Mouse (Mus musculus) embryonic fibroblast, embryonic 13.5 days (primary cell): ENCODE results near the gene Ankzf1. TPM values are rescaled to one million over a fixed set of nuclear protein-coding genes. Genes with fewer than 3 reads are reported as not detected.

Experiments used
- H3K27ac ChIP-seq: 2 replicates; pipeline ENCODE4 v1.5.1; 2012; ENCODE audit warnings: low read length, control low read depth, inconsistent platforms; ENCODE audit not compliant: insufficient read depth
- H3K4me1 ChIP-seq: 2 replicates; pipeline ENCODE4 v1.6.1; 2011; ENCODE audit warnings: low read length; ENCODE audit not compliant: control insufficient read depth, insufficient read depth
- H3K4me3 ChIP-seq: 2 replicates; pipeline ENCODE4 v1.5.1; 2011; ENCODE audit warnings: mild to moderate bottlenecking, control low read depth, low read length; ENCODE audit not compliant: insufficient read depth
- CTCF ChIP-seq: IDR thresholded peaks from 2 replicates; pipeline ENCODE4 v1.5.1; 2011; ENCODE audit warnings: mild to moderate bottlenecking, control low read depth, low read length, moderate library complexity, borderline replicate concordance; ENCODE audit not compliant: insufficient read depth
- POLR2A ChIP-seq: IDR thresholded peaks from 2 replicates; pipeline ENCODE4 v1.6.1; 2011; ENCODE audit warnings: low read depth, mild to moderate bottlenecking, control low read depth, low read length, moderate library complexity
- polyA plus RNA-seq: library from polyadenylated mRNA; stranded (reverse); fragments of >200 nt; gene quantifications from 2 replicates; pipeline ENCODE4 v1.2.4, GENCODE M21; 2011; ENCODE audit warnings: low read depth; ENCODE audit not compliant: missing spikeins, insufficient read length

The Ankzf1 gene
- polyA plus RNA-seq, 1 experiment: 15.6 TPM

GRCm38 (mm10) chr1:75160256-75160617 is 31.7 kb upstream of the Ankzf1 start:
- Histone ChIP-seq H3K4me1 (no peaks in the 10 kb centered on the region), H3K4me3 (no peak overlapping the region), H3K27ac (no peak overlapping the region)
- no peak for TF ChIP-seq CTCF
- no peak for TF ChIP-seq POLR2A

- Histone ChIP-seq H3K4me3 (peak overlapping the region; percentile 23), H3K27ac (no peak overlapping the region), H3K4me1 (no peaks in the 10 kb centered on the region; the same call in 1 of the 2 replicates)
- TF ChIP-seq CTCF (no peak), POLR2A (no peak)
Observed at GRCm38 (mm10) chr1:75168093-75168471, 23.9 kb upstream of the Ankzf1 start.

- Histone ChIP-seq H3K4me3 (peak within 1 kb of the TSS; percentile 71), H3K4me1 (no peaks in the 10 kb centered on the region; the same call in 1 of the 2 replicates), H3K27ac (no peak within 1 kb of the TSS)
- TF ChIP-seq CTCF (no peak), POLR2A (peak; percentile 86)
Observed at GRCm38 (mm10) chr1:75168472-75169464, 23.2 kb upstream of the Ankzf1 start, which contains the start of gene Zfand2b. Zfand2b (plus strand) TSS chr1:75168646.

- TF ChIP-seq POLR2A (no peak), CTCF (no peak)
- no peak overlapping the region; the same call in 1 of the 2 replicates for H3K27ac ChIP-seq
- no peaks in the 10 kb centered on the region for H3K4me1 ChIP-seq
- peak overlapping the region; percentile 52 for H3K4me3 ChIP-seq
Observed at GRCm38 (mm10) chr1:75179334-75180104, 12.4 kb upstream of the Ankzf1 start.

- Histone ChIP-seq H3K27ac (no peak within 1 kb of the TSS; the same call in 1 of the 2 replicates), H3K4me3 (peak within 1 kb of the TSS; percentile 52), H3K4me1 (no peaks in the 10 kb centered on the region)
- TF ChIP-seq POLR2A (peak; percentile 64), CTCF (no peak)
Observed at GRCm38 (mm10) chr1:75180105-75180590, 11.8 kb upstream of the Ankzf1 start, which contains the start of gene Abcb6. Abcb6 (minus strand) TSS chr1:75180392.

- Histone ChIP-seq H3K27ac (no peak overlapping the region), H3K4me3 (no peak overlapping the region), H3K4me1 (no peaks in the 10 kb centered on the region)
- TF ChIP-seq CTCF (no peak), POLR2A (no peak)
Observed at GRCm38 (mm10) chr1:75180741-75181140, 11.2 kb upstream of the Ankzf1 start.

GRCm38 (mm10) chr1:75181377-75181870 is 10.5 kb upstream of the Ankzf1 start:
- H3K27ac ChIP-seq: no peak overlapping the region

GRCm38 (mm10) chr1:75182160-75182559 is 9.8 kb upstream of the Ankzf1 start:
- H3K4me3 ChIP-seq: no peak overlapping the region
- no peak for TF ChIP-seq POLR2A
- TF ChIP-seq CTCF: no peak
- no peaks in the 10 kb centered on the region for H3K4me1 ChIP-seq
- H3K27ac ChIP-seq: no peak overlapping the region

More at GRCm38 (mm10) chr1:75181377-75181870, 10.5 kb upstream of the Ankzf1 start:
- TF ChIP-seq CTCF: no peak
- TF ChIP-seq POLR2A: no peak
- Histone ChIP-seq H3K4me1 (no peaks in the 10 kb centered on the region), H3K4me3 (no peak overlapping the region)

GRCm38 (mm10) chr1:75185495-75185894 is 6.5 kb upstream of the Ankzf1 start:
- TF ChIP-seq POLR2A: no peak
- no peak for TF ChIP-seq CTCF
- no peak overlapping the region for H3K4me3 ChIP-seq
- H3K27ac ChIP-seq: no peak overlapping the region
- no peaks in the 10 kb centered on the region for H3K4me1 ChIP-seq
